Mouse (Mus musculus) left cerebral cortex, adult 8-10 months (tissue): Measurements from ENCODE around the gene Akt1s1. TPM values are rescaled to one million over a fixed set of nuclear protein-coding genes. Genes with fewer than 3 reads are reported as not detected.

Source experiments
- DNase-seq, 2 experiments: peaks; one replicate each; pipeline ENCODE4 v3.0.0; 2022; ENCODE audit warnings: low spot score in 2 of 2
- total RNA-seq, 4 experiments: library from RNA; stranded (reverse); gene quantifications; 2 replicates each; pipeline ENCODE4 v1.2.4; 2022

Gene Akt1s1
- total RNA-seq, 4 experiments from 2014 or later, result 53.8 to 68.8 (median 64.7) TPM

DNA sequence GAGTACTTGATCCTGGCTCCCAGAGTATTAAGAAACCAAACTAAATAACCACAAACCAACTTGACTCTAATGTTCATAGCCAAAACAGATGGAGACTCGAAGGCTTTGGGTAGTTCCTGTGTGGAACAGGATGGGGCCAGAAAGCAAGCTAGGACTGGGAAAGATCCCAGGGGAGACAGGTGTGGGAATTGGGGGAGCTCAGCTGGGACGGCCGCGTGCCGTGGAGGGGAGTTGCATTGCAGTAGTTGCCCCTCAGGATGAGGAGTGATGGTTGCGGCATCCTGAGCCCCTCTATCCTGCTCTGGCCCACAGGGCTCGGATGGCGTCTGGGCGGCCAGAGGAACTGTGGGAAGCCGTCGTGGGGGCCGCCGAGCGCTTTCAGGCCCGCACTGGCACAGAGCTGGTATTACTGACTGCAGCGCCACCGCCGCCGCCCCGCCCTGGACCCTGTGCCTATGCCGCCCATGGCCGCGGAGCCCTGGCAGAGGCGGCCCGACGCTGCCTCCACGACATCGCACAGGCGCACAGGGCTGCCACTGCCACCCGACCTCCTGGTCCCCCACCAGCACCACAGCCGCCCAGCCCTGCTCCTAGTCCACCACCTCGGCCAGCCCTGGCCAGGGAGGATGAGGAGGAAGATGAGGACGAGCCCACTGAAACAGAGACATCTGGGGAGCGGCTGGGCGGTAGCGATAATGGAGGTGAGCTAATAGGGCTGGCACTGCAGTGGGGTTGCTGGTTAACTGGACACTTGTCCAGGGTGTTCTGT lies 3.7 kb downstream of the Akt1s1 start:
- no peak for DNase-seq

DNA sequence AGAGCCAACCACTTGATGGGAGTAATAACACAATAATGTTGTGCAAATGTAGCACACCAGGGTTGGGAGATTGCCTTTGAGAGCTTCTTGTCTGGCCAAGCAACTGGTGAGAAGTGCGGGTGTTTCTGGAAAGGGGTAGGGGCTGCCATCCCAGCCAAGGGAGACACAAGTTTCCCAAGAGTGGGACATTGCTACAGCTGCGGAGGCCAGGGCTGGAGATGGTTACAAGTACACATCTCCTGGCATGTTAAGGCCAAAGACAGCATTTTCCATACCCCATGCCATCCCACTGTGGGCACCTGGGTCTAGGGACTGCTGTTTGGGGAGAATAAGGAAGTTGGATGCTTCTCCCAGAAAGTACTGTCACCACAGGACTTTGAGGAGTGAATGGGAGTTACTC lies 4.3 kb downstream of the Akt1s1 start:
- DNase-seq, result no peak

DNA sequence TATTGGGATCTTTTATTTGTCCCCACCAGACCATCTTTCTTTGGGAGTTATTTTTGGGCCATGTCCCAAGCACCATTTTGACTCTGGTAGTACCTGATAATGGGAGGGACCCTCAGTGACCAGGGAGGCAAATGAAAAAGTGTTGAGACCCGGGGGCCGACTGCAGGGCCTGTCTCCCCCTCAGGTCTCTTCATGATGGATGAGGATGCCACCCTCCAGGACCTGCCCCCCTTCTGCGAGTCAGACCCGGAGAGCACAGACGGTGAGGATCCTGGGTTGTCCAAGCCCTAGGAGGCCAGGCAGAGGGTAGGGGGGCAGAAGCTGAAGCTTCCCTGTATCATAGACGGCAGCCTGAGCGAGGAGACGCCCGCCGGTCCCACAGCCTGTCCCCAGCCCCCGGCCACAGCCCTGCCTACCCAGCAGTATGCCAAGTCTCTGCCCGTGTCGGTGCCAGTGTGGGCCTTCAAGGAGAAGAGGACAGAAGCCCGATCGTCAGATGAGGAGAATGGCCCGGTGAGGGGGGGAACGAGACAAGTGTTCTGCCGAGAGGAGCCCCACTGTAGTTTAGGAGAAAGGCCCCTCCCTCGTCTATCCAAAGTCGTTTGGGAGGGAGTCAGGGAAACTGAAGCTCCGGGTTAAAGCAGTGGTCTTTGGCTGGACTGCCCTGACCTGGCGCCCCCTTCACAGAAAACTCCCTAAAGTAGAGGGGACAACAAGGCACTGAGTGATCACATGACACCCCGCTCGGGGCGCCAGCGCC lies 5.0 kb downstream of the Akt1s1 start:
- DNase-seq, result no peak

DNA sequence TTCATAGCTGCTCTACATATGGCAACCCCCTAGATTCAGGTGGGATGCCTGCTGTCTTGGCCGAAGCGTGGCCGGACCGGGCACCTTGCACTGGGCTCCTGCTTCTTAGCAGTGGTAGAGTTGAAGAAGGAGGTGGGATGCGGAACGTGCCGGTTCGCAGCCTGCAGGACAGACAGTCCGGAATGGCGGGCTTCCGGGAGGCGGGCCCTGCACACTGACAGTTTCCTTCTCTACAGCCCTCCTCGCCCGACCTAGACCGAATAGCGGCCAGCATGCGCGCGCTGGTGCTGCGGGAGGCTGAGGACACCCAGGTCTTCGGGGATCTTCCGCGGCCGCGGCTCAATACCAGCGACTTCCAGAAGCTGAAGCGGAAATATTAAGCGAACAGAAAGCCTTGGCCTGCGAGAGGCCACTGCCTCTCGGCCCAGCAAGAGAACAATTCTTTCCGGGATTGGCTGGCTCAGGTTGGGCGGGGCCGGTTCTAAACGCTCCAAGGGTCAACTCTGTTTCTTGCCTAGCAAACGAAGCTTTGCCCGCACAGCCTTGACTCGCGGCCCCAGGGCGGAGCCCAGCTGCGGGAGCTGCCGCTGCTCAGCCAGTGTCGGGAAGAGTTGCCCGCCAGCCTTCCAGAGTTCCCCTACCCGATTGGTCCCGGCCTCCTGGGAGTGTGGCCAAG lies 5.7 kb downstream of the Akt1s1 start:
- DNase-seq, result peak in 1 of 2 experiments; percentile 63

DNA sequence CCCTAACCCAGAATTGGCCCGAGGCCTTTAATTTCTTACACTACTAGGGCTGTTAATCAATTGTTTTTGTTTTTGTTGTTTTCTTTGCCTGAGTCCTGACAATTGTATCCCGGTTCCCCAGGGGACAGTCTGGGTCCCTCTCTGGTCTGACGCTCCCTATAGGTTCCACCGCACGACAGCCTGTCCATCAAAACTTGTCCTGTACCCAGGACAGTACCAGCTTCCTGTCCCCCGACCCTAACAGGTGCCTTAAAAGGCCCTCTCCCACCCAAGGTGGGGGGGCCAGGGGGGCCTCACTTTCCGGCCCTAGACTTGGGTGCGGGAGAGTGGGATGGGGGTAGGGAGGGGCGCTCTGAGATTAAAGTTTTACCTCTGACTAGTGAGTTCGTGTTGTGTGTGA lies 6.2 kb downstream of the Akt1s1 start:
- DNase-seq, result no peak

DNA sequence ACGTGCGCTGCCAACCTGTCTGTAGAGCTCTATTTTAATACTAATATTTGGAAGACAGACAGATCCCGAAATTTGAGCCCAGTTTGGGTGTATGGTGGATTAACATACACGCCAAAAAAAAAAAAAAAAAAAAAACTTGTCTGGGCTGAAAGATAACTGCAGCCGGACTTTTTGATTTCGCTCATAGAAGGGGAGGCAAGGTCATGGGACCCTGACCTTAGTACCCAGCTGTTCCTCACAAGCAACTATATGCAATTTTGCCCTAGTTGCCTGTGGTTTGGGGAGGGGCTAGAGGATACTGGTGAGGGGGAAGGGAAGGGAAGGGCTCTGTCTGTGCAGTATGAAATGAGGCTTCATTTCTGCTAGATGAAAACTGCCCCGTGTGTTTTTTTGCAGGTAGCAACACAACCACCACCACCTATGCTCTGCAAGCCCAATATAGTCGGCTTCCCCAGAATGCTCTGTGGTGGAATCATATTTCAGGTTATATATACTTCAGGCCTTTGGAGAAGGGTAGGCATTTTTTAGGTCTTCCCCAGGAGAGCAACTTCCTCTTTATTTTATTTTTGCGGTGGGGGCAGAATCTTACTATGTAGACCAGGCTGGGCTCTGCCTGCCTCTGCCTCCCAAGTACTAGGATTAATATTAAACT lies 7.6 kb downstream of the Akt1s1 start:
- DNase-seq, result no peak

DNA sequence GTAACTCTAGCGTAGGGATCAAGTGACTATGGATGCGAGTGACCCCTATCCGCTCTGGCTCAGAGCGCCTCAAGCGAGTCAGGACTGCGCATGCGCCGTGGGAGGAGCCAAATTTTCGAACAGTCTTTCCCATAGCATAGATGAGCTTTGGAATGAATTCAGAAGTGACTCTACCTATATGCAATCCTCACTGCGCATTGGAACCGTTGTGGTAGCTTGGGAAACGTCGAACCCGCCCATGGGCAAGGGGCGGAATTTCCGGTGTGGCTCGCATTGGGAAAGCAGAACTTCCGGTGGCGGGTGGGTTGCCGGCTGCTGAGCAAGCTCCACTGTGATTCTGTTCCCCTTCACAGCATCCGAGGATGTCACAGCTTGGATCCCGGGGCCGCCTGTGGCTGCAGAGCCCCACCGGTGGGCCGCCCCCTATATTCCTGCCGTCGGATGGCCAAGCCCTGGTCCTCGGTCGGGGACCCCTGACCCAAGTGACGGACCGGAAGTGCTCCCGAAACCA lies 8.3 kb downstream of the Akt1s1 start, which contains the start of gene Pnkp:
Gene Pnkp (plus strand): TSS at position 98 of the 511 bp plus-strand sequence.
- DNase-seq, result peak; percentile 83 to 94

DNA sequence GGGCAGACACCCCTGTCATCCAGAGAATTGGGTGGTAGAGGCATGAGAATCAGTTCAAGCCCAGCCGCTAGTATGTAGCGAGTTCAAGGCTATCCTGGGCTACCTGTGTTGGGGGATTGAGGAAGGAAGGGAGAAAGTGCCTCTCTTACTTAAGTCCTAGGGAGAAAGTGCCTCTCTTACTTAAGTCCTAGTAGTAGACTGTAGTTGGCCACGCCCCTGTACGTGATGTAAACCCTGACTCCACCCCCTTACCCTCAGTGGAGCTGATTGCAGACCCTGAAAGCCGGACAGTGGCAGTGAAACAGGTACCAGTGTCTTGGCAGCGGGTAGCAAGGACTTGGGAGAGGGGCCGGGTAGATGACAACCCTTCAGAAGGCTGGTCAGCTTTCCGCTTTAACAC lies 9.1 kb downstream of the Akt1s1 start:
- DNase-seq, result no peak

DNA sequence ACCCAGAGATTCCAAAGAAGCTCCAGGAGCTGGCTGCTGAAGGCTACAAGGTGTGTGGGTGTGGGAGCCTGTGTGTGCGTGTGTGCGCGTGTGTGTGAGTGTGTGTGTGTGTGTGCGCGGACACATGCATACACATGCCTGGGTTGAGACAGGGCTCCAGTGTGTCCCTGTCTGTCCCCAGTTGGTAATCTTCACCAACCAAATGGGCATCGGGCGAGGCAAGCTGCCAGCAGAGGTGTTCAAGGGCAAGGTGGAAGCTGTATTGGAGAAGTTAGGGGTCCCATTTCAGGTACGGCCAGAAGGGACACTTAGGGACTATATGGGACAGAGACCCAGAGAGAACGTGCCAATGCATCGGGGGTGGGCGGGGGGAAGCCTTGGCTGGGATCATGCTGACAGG lies 11.1 kb downstream of the Akt1s1 start:
- no peak for DNase-seq

DNA sequence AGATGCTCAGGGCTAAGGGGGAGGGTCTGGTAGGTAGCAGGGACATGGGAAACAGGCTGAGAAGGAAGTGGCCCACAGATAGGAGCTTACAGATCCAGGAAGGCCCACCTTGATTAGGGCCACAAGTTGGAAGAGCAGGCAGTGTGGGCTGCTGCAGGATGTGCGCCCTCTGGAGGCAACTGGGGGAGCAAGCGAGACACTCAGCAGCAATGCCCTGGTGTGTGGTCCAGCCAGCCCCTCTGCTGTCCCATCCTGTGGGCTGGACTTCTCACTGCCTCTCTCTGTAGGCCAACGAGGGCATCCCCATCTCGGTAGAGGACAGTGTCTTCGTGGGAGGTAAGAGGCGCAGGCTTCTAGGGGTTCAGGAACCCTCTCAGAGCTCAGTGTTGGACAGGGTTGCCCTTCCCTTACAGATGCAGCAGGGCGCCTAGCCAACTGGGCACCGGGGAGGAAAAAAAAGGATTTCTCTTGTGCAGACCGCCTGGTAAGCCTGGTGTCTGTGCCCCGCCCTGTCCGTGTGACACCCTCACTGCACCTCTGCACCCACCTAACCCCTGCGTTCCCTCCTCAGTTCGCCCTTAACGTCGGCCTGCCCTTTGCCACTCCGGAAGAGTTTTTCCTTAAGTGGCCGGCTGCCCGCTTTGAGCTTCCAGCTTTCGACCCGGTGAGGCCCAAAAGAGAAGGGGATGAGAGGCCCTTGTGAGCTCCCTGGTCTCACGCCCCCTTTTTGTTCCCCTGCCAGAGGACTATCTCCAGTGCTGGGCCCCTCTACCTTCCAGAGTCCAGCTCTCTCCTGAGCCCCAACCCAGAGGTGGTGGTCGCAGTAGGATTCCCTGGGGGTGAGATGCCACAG lies 12.0 kb downstream of the Akt1s1 start:
- no peak for DNase-seq

DNA sequence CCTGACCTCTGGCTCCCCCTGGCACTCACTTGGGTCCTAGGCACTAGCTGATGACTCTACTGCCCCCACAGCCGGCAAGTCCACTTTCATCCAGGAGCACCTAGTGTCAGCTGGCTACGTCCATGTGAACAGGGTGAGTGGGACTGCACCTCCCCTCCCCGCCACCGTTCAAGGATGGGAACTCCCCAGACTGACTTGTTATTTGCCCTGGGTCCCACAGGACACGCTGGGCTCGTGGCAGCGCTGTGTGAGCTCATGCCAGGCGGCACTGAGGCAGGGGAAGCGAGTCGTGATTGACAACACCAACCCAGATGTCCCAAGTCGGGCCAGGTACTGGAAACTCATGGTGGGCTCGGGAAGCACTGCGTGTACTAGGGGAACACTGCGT lies 12.6 kb downstream of the Akt1s1 start:
- DNase-seq, result no peak

DNA sequence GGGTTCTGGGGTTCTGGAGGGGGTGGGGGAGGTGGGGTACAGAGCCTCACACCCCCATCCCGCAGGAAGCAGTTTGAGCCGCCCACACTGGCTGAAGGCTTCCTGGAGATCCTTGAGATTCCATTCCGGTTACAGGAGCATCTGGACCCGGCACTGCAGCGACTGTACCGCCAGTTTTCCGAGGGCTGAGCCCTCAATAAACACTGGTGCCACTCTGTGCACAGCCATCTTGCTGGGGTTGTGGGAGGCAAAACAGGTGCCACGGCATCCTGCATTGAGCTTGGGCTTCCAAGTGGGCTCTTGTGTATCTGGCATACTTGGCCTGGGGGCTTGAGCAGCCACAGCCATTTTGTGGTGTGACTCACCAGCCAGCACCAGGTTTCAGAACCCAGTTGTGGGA lies 13.6 kb downstream of the Akt1s1 start:
- no peak for DNase-seq

DNA sequence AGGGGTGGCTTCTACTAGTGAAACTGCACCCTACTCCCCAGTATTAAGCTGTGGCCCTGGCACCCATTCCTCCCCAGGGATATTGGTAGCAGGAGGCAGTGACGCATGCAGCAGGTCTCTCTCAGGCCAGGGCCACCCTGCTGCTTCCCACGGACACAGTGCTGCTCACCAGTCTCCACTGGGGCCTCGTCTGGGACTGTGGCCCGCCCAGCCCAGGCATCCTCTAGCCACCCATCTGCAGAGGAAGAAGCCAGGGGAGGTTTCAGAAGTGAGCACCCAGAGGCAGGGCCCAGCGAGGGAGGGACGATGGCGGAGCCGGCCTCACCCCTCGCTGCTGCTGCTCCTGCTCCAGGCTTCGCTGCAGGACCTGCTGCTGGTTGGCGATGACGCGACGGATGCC lies 14.4 kb downstream of the Akt1s1 start:
- no peak for DNase-seq

DNA sequence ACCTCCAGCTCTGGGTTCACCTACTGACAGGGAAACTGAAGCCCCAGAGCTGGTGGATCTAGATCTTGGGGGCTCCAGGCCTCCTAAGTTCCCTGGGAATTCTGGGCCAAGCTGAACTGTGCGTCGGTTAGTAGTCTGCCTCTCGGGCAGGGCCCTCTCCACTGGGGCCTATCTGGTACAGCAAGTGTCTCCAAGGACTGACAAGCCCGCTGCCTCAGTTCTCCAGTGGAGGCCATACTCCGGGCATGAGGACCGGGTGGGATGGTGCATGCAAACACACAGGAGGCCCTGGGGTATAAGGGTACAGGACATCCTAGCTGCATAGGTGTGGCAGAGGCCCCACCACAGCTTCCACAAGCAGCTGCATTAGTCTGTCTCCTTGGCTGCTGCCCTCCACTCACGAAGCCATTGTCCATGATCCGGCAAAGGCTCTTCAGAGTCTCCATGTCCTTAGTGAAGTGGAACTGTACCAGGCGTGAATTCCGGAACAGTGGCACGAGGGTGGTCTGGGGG lies 15.2 kb downstream of the Akt1s1 start:
- no peak for DNase-seq

DNA sequence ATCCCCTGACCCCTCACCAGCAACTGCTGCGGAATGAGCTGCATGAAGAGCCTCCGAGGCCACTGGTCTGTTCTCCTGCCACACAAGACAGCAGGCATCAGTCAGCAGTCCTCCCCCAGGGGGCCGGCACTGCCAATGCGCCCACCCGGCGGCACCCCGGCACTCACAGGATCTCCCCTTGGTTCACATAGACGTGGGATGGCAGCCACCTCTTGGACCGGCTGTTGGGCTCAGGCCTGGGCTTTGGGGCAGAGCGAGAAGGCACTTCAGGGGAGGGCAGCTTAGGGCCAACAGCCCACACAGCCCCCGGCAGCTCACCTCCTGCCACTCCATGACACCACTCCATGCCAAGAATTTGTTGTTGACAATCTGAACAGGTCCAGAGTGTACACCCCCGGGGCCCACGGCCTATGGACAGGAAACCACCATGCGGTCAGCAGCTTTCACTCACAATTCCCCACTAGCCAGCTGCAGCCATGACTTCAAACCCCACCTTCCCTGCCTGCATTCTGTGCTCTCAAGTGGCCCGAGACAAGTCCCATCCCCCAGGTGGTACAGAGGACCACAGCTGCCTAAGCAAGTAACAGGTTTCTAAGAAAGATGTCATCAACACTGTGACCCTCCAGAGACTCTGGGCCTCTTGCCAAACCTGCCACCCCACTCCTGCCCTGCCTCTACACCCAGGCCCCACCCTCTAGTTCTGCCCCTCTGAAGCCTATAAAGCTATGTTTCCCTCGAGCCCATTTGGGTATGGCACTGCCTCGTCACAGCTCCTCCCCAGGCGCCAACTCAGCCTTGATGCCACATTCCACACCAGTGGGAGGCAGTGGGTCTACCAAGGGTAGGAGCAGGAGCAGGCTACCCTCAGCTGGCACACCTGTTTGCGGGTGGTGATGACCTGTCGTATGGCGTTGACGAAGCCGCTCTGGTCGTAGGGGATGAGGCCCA lies 16.1 kb downstream of the Akt1s1 start:
- DNase-seq, result no peak

DNA sequence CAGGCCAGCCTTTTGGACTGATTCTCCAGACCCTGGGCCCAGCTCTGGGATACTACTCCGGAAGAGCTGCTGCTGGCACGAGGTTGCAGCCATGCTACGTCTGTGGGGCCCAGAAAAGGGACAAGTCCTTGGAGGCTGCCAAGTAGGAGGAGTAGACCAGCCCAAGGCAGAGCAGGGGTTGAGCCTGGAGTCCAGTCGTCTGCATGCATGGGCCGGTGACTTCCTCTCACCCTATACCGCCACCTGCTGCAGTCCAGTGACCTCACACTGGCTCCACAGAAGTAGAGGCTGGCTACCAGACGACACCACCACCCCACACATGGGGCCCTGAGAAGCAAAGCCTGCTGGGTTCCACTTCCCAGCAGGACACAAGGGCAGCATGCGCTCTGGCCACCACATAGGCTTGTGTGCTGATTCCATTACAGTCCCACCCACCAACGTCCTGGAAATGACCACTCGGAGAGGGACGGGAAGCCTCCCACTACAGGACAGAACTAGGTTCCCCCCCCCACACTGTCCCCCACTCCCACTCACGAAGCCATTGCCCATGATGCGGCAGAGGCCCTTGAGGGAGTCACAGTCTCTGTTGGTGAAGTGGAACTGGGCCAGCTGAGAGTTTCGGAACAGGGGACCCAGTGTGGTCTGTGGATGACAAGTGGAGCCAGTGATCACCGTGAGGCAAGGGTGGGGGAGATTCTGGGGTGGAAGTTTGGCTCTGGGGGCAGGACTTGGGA lies 17.7 kb downstream of the Akt1s1 start:
- no peak for DNase-seq

DNA sequence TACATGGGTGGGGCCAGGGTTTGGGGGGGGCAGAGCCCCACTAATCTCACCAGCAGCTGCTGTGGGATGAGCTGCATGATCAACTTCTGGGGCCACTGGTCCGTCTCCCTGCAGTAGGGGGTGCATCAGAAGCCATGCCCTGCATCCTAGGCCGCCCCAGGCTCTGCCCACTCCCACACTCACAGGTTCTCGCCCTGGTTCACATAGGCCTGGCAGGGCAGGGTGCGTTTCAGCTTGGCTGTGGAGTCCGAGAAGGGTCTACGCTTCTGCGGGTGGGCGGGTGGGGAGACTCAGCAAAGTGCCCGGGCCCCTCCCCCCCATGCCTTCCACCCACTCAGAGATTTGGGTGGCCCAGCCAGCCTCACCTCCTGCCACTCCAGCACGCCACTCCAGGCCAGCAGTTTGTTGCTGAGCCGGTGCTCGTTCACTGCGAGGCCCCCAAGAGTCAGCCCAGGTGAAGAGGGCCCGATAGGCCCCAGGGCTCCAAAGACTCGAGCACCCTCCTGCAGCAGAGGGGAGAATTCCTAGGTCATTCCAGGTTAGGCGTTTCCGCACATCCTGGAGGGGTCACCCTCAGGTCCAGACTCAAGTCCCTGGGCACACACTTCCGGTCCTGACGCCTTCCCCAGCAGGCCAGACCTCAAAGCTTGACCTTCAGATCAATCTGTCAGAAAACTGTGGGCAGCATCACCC lies 18.4 kb downstream of the Akt1s1 start:
- no peak for DNase-seq

DNA sequence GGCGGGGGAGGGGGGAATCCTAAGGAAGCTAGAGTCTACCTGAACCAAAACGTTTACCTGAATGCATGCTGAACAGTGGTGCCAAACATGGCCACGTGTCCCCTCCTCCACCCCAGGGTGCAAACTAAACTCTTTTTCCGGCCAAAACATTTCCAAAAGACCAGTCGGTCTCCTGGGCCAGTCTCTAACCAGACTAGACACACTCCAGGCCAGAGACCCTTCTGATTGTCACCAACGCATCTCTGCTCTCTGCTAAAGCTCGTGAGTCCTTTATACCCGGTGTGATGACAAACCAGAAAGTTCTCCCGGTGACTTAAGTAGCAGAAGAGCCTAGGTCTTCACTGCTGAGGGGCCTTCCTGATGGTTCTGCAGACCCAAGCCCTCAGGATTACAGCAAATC lies 19.0 kb downstream of the Akt1s1 start:
- DNase-seq, result no peak
